Mouse (Mus musculus): Measurements from ENCODE around the gene Naxd. TPM values are rescaled to one million over a fixed set of nuclear protein-coding genes. Genes with fewer than 3 reads are reported as not detected.
A peak's percentile ranks its signal among the peaks of the same experiment; 100 is the strongest.

Gene Naxd
- polyA plus RNA-seq, 1 experiment from 2014 or later: 83.5 TPM

GRCm38 (mm10) chr8:11512711-11513110 lies 15.4 kb downstream of the Naxd start:
- Histone ChIP-seq H3K36me3 (ENCODE audit: control insufficient read depth, insufficient read depth) (peaks cover 93% of the 10 kb centered on the region), H3K4me1 (replicated peaks; ENCODE audit: control insufficient read depth, insufficient read depth, low read length) (no peaks in the 10 kb centered on the region), H3K4me3 (ENCODE audit: low read depth, low read length) (no peak overlapping the region), H3K27me3 (replicated peaks; ENCODE audit: control insufficient read depth, insufficient read depth, low read length) (no peaks in the 10 kb centered on the region), H3K4me2 (replicated peaks; ENCODE audit: low read depth) (no peak overlapping the region), H3K9me3 (ENCODE audit: control insufficient read depth) (no peaks in the 10 kb centered on the region), H3K9ac (ENCODE audit: low read depth, low read length) (no peak overlapping the region), H3K27ac (ENCODE audit: low read depth, low read length) (peak overlapping the region; percentile 11; the same call in 1 of the 2 replicates)
- WGBS: 84% methylated on average over 9 of the region's 9 CpGs
- ATAC-seq: no peak
- no peak for TF ChIP-seq CTCF (IDR thresholded peaks at IDR 0.05; ENCODE audit: low read depth)

- Histone ChIP-seq H3K4me2 (replicated peaks; ENCODE audit: low read depth) (no peak overlapping the region), H3K27me3 (replicated peaks; ENCODE audit: control insufficient read depth, insufficient read depth, low read length) (no peaks in the 10 kb centered on the region), H3K9ac (ENCODE audit: low read depth, low read length) (no peak overlapping the region), H3K4me1 (replicated peaks; ENCODE audit: control insufficient read depth, insufficient read depth, low read length) (no peaks in the 10 kb centered on the region), H3K27ac (ENCODE audit: low read depth, low read length) (no peak overlapping the region), H3K9me3 (ENCODE audit: control insufficient read depth) (no peaks in the 10 kb centered on the region), H3K4me3 (ENCODE audit: low read depth, low read length) (no peak overlapping the region), H3K36me3 (ENCODE audit: control insufficient read depth, insufficient read depth) (peaks cover 91% of the 10 kb centered on the region)
- WGBS: 91% methylated on average over 5 of the region's 5 CpGs
- no peak for ATAC-seq
- TF ChIP-seq CTCF (IDR thresholded peaks at IDR 0.05; ENCODE audit: low read depth): no peak
Measured at GRCm38 (mm10) chr8:11513247-11513646, 15.9 kb downstream of the Naxd start.

GRCm38 (mm10) chr8:11516292-11516691 lies 19.0 kb downstream of the Naxd start:
- Histone ChIP-seq H3K9me3 (ENCODE audit: control insufficient read depth) (no peaks in the 10 kb centered on the region), H3K4me2 (replicated peaks; ENCODE audit: low read depth) (no peak overlapping the region), H3K4me1 (replicated peaks; ENCODE audit: control insufficient read depth, insufficient read depth, low read length) (no peaks in the 10 kb centered on the region), H3K36me3 (ENCODE audit: control insufficient read depth, insufficient read depth) (peaks cover 70% of the 10 kb centered on the region), H3K4me3 (ENCODE audit: low read depth, low read length) (no peak overlapping the region), H3K9ac (ENCODE audit: low read depth, low read length) (no peak overlapping the region), H3K27me3 (replicated peaks; ENCODE audit: control insufficient read depth, insufficient read depth, low read length) (no peaks in the 10 kb centered on the region), H3K27ac (ENCODE audit: low read depth, low read length) (no peak overlapping the region)
- no peak for ATAC-seq
- no peak for TF ChIP-seq CTCF (IDR thresholded peaks at IDR 0.05; ENCODE audit: low read depth)
- 96% methylated on average over 9 of the region's 9 CpGs for WGBS

- no peak overlapping the region for H3K27ac ChIP-seq (ENCODE audit: low read depth, low read length)
- WGBS: 82% methylated on average over 16 of the region's 16 CpGs
- no peaks in the 10 kb centered on the region for H3K4me1 ChIP-seq (replicated peaks; ENCODE audit: control insufficient read depth, insufficient read depth, low read length)
- ATAC-seq: no peak
- no peak for TF ChIP-seq CTCF (IDR thresholded peaks at IDR 0.05; ENCODE audit: low read depth)
- no peaks in the 10 kb centered on the region for H3K27me3 ChIP-seq (replicated peaks; ENCODE audit: control insufficient read depth, insufficient read depth, low read length)
- H3K4me2 ChIP-seq (replicated peaks; ENCODE audit: low read depth): no peak overlapping the region
- H3K9me3 ChIP-seq (ENCODE audit: control insufficient read depth): no peaks in the 10 kb centered on the region
- peaks cover 65% of the 10 kb centered on the region for H3K36me3 ChIP-seq (ENCODE audit: control insufficient read depth, insufficient read depth)
- H3K9ac ChIP-seq (ENCODE audit: low read depth, low read length): no peak overlapping the region
- no peak overlapping the region for H3K4me3 ChIP-seq (ENCODE audit: low read depth, low read length)
Measured at GRCm38 (mm10) chr8:11517366-11518055, 20.2 kb downstream of the Naxd start.

GRCm38 (mm10) chr8:11518056-11518396 lies 20.7 kb downstream of the Naxd start:
- no peak for TF ChIP-seq CTCF (IDR thresholded peaks at IDR 0.05; ENCODE audit: low read depth)
- no peaks in the 10 kb centered on the region for H3K9me3 ChIP-seq (ENCODE audit: control insufficient read depth)
- ATAC-seq: no peak

GRCm38 (mm10) chr8:11518676-11519075 lies 21.4 kb downstream of the Naxd start:
- no peak for TF ChIP-seq CTCF (IDR thresholded peaks at IDR 0.05; ENCODE audit: low read depth)

More at GRCm38 (mm10) chr8:11518056-11518396, 20.7 kb downstream of the Naxd start:
- Histone ChIP-seq H3K27ac (ENCODE audit: low read depth, low read length) (no peak overlapping the region), H3K4me3 (ENCODE audit: low read depth, low read length) (no peak overlapping the region), H3K4me2 (replicated peaks; ENCODE audit: low read depth) (no peak overlapping the region), H3K9ac (ENCODE audit: low read depth, low read length) (no peak overlapping the region), H3K36me3 (ENCODE audit: control insufficient read depth, insufficient read depth) (peaks cover 65% of the 10 kb centered on the region), H3K27me3 (replicated peaks; ENCODE audit: control insufficient read depth, insufficient read depth, low read length) (no peaks in the 10 kb centered on the region), H3K4me1 (replicated peaks; ENCODE audit: control insufficient read depth, insufficient read depth, low read length) (no peaks in the 10 kb centered on the region)
- 82% methylated on average over 6 of the region's 6 CpGs for WGBS

More at GRCm38 (mm10) chr8:11518676-11519075, 21.4 kb downstream of the Naxd start:
- H3K4me3 ChIP-seq (ENCODE audit: low read depth, low read length): no peak overlapping the region
- H3K9ac ChIP-seq (ENCODE audit: low read depth, low read length): no peak overlapping the region
- H3K9me3 ChIP-seq (ENCODE audit: control insufficient read depth): no peaks in the 10 kb centered on the region
- H3K27me3 ChIP-seq (replicated peaks; ENCODE audit: control insufficient read depth, insufficient read depth, low read length): no peaks in the 10 kb centered on the region
- peaks cover 59% of the 10 kb centered on the region for H3K36me3 ChIP-seq (ENCODE audit: control insufficient read depth, insufficient read depth)
- 80% methylated on average over 11 of the region's 11 CpGs for WGBS
- H3K27ac ChIP-seq (ENCODE audit: low read depth, low read length): no peak overlapping the region
- no peak for ATAC-seq
- H3K4me1 ChIP-seq (replicated peaks; ENCODE audit: control insufficient read depth, insufficient read depth, low read length): no peaks in the 10 kb centered on the region
- no peak overlapping the region for H3K4me2 ChIP-seq (replicated peaks; ENCODE audit: low read depth)

All from intestine, postnatal 0 days (tissue).